23 mouse cellular contexts compared by ENCODE assay signal in the genomic region with DNA sequence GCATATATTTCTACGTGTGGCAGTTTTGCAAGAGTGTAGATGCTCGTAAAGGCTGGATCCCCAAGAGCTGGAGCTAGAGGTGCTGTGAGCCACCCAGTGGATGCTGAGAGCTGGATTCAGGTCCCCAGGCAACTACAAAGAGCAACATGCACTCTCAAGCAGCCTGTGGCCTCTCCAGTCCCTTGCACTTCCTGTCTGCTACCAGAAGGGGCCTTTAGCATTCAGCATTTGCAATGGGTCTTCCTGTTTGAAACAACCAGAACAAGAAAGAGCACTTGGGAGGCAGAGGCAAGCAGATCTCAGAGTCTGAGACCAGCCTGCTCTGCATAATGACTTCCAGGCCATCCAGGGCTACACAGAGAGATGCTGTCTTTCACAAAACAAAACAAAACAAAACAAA. TPM values are rescaled to one million over a fixed set of nuclear protein-coding genes. Genes with fewer than 3 reads are reported as not detected.
A peak's percentile ranks its signal among the peaks of the same experiment; 100 is the strongest.
DNase-seq lines count a peak whose midpoint lies in the region; TF ChIP-seq lines count a peak whose summit lies in the region.
"Had no signal": no experiment of that assay in that cellular context is flagged by ENCODE, and none has a peak within 500 bp of the region (broad histone marks: within the 10 kb centered on the region; RNA-seq: fewer than 3 reads in every experiment).

No protein-coding gene starts in this region.

- no peak for DNase-seq in layer of hippocampus, adult 2 months (ENCODE audit: low spot score in 2 of 2)
- DNase-seq in layer of hippocampus, postnatal 10 days (ENCODE audit: low spot score in 2 of 2) = no peak
- DNase-seq in 3T3-L1 (ENCODE audit: low read depth, low spot score) (peak; percentile 31), A20 (ENCODE audit: low read depth, low spot score) (peak; percentile 61), MN1 (ENCODE audit: low spot score) (no peak)
- DNase-seq in brain, embryonic 14.5 days (ENCODE audit: low read depth) = no peak
- no peak for DNase-seq in urinary bladder, postnatal 36 days (ENCODE audit: low spot score in 2 of 2)
- DNase-seq: cerebellum, postnatal 14 days; forebrain, postnatal 0 days; heart, adult 18-20 months; thymus, postnatal 36 days had no signal

- H3K4me3 ChIP-seq in layer of hippocampus, adult 2 months = no peak overlapping the region
- H3K4me3 ChIP-seq: embryonic facial prominence, embryonic 10.5 days; limb, embryonic 12.5 days; lung, embryonic 15.5 days; midbrain, embryonic 15.5 days had no signal

- no peak for TF ChIP-seq POLR2A in brain, embryonic 14.5 days (IDR thresholded peaks at IDR 0.05; ENCODE audit: borderline replicate concordance, extremely low read depth, insufficient read depth, insufficient read length, poor library complexity, severe bottlenecking)

- peak; percentile 53 for TF ChIP-seq CTCF in layer of hippocampus, adult 2 months (conservative IDR thresholded peaks at IDR 0.05)
- TF ChIP-seq CTCF in brain, embryonic 14.5 days (IDR thresholded peaks at IDR 0.05; ENCODE audit: borderline replicate concordance, extremely low read depth, insufficient read depth, insufficient read length) = 0 out of 2 replicates have a peak, but pooled peaks have one; percentile 0

- H3K27ac ChIP-seq in layer of hippocampus, adult 2 months = no peak overlapping the region
- H3K27ac ChIP-seq: embryonic facial prominence, embryonic 10.5 days; limb, embryonic 12.5 days; lung, embryonic 15.5 days; midbrain, embryonic 15.5 days had no signal

RNA-seq across cellular contexts. Expression of a gene that starts 25.4 kb away (rescaled TPM):
- total RNA-seq in layer of hippocampus, adult 2 months (2021) = 10 to 100 TPM; 11.8 TPM
- total RNA-seq in layer of hippocampus, postnatal 10 days (2021) = 10 to 100 TPM; 11.6 to 12.1 TPM
- 23.5 and 30.1 TPM in 2 replicates for polyA plus RNA-seq in brain, embryonic 14.5 days (2012; rRNA removed)
- total RNA-seq: adrenal gland, adult 18-20 months; gastrocnemius, adult 18-20 months; heart, adult 18-20 months; hematopoietic stem cell, adult 5-6 weeks; megakaryocyte progenitor cell, adult 5-6 weeks; neutrophil, adult 5-6 weeks had no signal
- polyA plus RNA-seq: heart, embryonic 14.5 days; inflammation-experienced regulatory T-cells, adult 6 months; kidney, embryonic 16.5 days; limb, embryonic 12.5 days; lung, embryonic 15.5 days had no signal

Comparison
In these comparisons a context has a peak if more than half of its experiments do, and no peak if none do; other contexts are left out.
1. DNase-seq: peak in 3T3-L1 (single experiment) and A20 (single experiment); none in layer of hippocampus, adult 2 months (0 of 2), layer of hippocampus, postnatal 10 days (0 of 2), brain, embryonic 14.5 days (single experiment), urinary bladder, postnatal 36 days (0 of 2) and MN1 (single experiment).